Mouse (Mus musculus) cerebellum, postnatal 14 days (tissue): ENCODE measurements around the gene Elf2.

Experiments used
- DNase-seq, 2 experiments: peaks; one replicate each; pipeline ENCODE4 v3.0.0; 2021; ENCODE audit warnings: mixed read lengths in 2 of 2

Elf2 gene

GRCm38 (mm10) chr3:51276421-51277111 lies 63.9 kb downstream of the Elf2 start:
- DNase-seq: no peak

GRCm38 (mm10) chr3:51275956-51276398 lies 64.5 kb downstream of the Elf2 start:
- peak; percentile 96 to 98 for DNase-seq

- no peak for DNase-seq
Measured at GRCm38 (mm10) chr3:51270069-51270817, 70.2 kb downstream of the Elf2 start.

- DNase-seq: no peak
Measured at GRCm38 (mm10) chr3:51268434-51268833, 72.0 kb downstream of the Elf2 start.

- DNase-seq: no peak
Measured at GRCm38 (mm10) chr3:51262942-51263341, 77.5 kb downstream of the Elf2 start.

- no peak for DNase-seq
Measured at GRCm38 (mm10) chr3:51258070-51258469, 82.4 kb downstream of the Elf2 start.

- no peak for DNase-seq
Measured at GRCm38 (mm10) chr3:51256450-51256849, 84.0 kb downstream of the Elf2 start.

- DNase-seq: peak in 1 of 2 experiments; percentile 1
Measured at GRCm38 (mm10) chr3:51254784-51255183, 85.7 kb downstream of the Elf2 start.

GRCm38 (mm10) chr3:51252689-51253402 lies 87.6 kb downstream of the Elf2 start:
- no peak for DNase-seq

- DNase-seq: no peak
Measured at GRCm38 (mm10) chr3:51252223-51252622, 88.2 kb downstream of the Elf2 start.

GRCm38 (mm10) chr3:51251057-51251456 lies 89.4 kb downstream of the Elf2 start:
- DNase-seq: no peak

- no peak for DNase-seq
Measured at GRCm38 (mm10) chr3:51249866-51250265, 90.6 kb downstream of the Elf2 start.

GRCm38 (mm10) chr3:51249460-51249859 lies 91.0 kb downstream of the Elf2 start:
- no peak for DNase-seq

GRCm38 (mm10) chr3:51248600-51248999 lies 91.9 kb downstream of the Elf2 start:
- no peak for DNase-seq

GRCm38 (mm10) chr3:51247704-51248103 lies 92.8 kb downstream of the Elf2 start:
- no peak for DNase-seq

- no peak for DNase-seq
Measured at GRCm38 (mm10) chr3:51239541-51239940, 100.9 kb downstream of the Elf2 start.

- DNase-seq: no peak
Measured at GRCm38 (mm10) chr3:51238515-51238914, 101.9 kb downstream of the Elf2 start.

- DNase-seq: no peak
Measured at GRCm38 (mm10) chr3:51234752-51235055, 105.8 kb downstream of the Elf2 start.

GRCm38 (mm10) chr3:51233918-51234751 lies 106.3 kb downstream of the Elf2 start:
- peak; percentile 88 to 92 for DNase-seq

- no peak for DNase-seq
Measured at GRCm38 (mm10) chr3:51233474-51233873, 107.0 kb downstream of the Elf2 start.

- no peak for DNase-seq
Measured at GRCm38 (mm10) chr3:51232205-51232910, 108.1 kb downstream of the Elf2 start.

- DNase-seq: no peak
Measured at GRCm38 (mm10) chr3:51231499-51231898, 109.0 kb downstream of the Elf2 start.
